Mouse (Mus musculus): ENCODE measurements around the gene Pofut1.

DNA sequence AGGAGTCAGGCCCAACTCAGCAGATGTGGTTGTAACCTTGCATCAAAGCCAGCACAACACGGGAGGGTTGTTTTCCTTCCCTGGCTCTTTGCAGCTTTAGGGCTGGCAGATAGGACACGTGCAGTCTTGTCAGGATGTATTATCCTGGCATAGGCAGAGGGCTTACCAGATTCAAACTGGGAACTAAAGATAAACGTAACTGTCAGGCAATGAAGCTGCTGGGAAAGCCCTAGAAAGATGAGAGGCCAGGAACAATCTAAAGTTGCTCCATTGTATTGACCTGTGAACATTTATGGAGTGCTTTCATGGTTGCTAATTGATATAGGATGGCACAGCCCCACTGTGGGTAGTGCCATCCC, 15.8 kb upstream of the Pofut1 start:
- no peak for TF ChIP-seq CTCF (IDR thresholded peaks at IDR 0.05; ENCODE audit: low read depth, low read length)
- TF ChIP-seq POLR2A (IDR thresholded peaks at IDR 0.05; ENCODE audit: extremely low read depth, insufficient read depth, low read length): no peak

Data from liver, adult 2 months (tissue).